Mouse (Mus musculus): Measurements from ENCODE around the gene Mogat2. TPM values are rescaled to one million over a fixed set of nuclear protein-coding genes. Genes with fewer than 3 reads are reported as not detected.
A peak's percentile ranks its signal among the peaks of the same experiment; 100 is the strongest.

The Mogat2 gene
- polyA plus RNA-seq, 1 experiment, result not detected

GRCm38 (mm10) chr7:99248157-99248742, 9.8 kb upstream of the Mogat2 start:
- Histone ChIP-seq H3K4me3 (ENCODE audit: insufficient read depth, low read depth, low read length) (no peak overlapping the region), H3K27ac (ENCODE audit: insufficient read depth, low read depth, low read length) (no peak overlapping the region), H3K4me1 (ENCODE audit: control insufficient read depth, insufficient read depth, low read length) (peaks cover 4% of the 10 kb centered on the region; the same call in 1 of the 2 replicates)
- TF ChIP-seq POLR2A (IDR thresholded peaks at IDR 0.05; ENCODE audit: insufficient read depth, low read depth, low read length) (no peak), CTCF (IDR thresholded peaks at IDR 0.05; ENCODE audit: insufficient read depth, low read depth, low read length) (no peak)
- WGBS, result 71% methylated on average over 5 of the region's 5 CpGs

DNA sequence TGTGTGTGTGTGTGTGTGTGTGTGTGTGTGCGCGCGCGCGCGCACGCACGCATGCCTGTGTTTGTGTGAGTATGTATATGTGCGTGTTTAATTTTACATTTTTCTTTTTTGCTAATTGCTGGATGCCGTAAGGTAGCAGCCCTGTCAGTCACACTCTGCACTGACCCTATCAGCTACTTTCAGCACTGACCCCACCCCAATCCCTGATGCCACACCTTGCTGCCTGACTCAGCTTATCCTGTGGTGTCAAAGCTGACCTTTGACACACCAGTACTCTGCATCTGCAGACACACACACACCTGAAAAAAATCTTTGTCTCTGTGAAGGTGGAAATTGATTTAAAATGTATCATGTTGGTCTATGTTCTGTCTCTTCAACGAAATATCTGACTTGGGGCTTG, 3.7 kb upstream of the Mogat2 start:
- Histone ChIP-seq H3K27ac (ENCODE audit: insufficient read depth, low read depth, low read length) (no peak overlapping the region), H3K4me1 (ENCODE audit: control insufficient read depth, insufficient read depth, low read length) (no peaks in the 10 kb centered on the region), H3K4me3 (ENCODE audit: insufficient read depth, low read depth, low read length) (no peak overlapping the region)
- WGBS, result 97% methylated on average over 11 of the region's 11 CpGs
- TF ChIP-seq CTCF (IDR thresholded peaks at IDR 0.05; ENCODE audit: insufficient read depth, low read depth, low read length), result no peak
- TF ChIP-seq POLR2A (IDR thresholded peaks at IDR 0.05; ENCODE audit: insufficient read depth, low read depth, low read length), result no peak

DNA sequence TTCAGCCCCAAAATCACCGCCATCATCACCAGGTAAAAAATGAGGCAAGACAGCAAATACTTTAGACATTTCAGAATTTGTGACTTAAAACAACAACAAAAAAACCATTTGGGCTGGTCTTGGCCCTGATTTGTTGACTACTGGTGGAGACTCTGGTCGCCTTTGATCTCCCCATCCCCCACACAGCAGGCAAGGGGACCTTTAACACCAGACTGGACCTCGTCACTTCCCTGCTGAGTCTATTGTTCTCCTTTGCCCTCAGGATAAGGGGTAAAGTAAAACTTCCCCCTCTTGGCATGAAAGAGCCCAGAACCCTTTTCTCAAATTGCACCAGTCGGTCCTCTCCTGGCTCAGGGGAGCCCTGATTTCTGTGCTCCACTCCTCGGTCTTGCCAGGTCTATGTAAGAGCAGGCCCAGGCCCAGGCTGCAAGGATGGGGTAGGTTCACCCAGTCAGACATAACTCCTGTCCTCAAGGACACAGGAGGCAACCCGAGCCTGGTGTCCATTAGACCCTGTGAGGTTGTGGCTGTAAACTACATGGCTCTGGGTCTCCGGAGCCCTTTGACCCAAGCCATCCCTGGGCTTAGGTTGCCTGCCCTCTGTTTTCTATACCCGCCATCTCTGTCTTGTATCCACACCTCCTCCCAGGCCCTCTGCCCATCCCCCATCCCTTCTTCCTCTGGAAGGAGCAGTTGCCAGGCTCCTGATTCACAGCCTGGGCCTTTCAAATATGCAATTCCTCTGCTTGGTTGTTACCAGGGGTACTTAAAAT, 1.3 kb downstream of the Mogat2 start:
- WGBS, result 73% methylated on average over 8 of the region's 8 CpGs

GRCm38 (mm10) chr7:99235657-99236056, 2.8 kb downstream of the Mogat2 start:
- no peak for TF ChIP-seq CTCF (IDR thresholded peaks at IDR 0.05; ENCODE audit: insufficient read depth, low read depth, low read length)
- TF ChIP-seq POLR2A (IDR thresholded peaks at IDR 0.05; ENCODE audit: insufficient read depth, low read depth, low read length), result no peak
- 81% methylated on average over 2 of the region's 2 CpGs for WGBS
- no peak overlapping the region for H3K27ac ChIP-seq (ENCODE audit: insufficient read depth, low read depth, low read length)
- no peaks in the 10 kb centered on the region for H3K4me1 ChIP-seq (ENCODE audit: control insufficient read depth, insufficient read depth, low read length)
- H3K4me3 ChIP-seq (ENCODE audit: insufficient read depth, low read depth, low read length), result no peak overlapping the region

More for the DNA sequence above, 1.3 kb downstream of the Mogat2 start:
- H3K4me1 ChIP-seq (ENCODE audit: control insufficient read depth, insufficient read depth, low read length), result no peaks in the 10 kb centered on the region
- H3K4me3 ChIP-seq (ENCODE audit: insufficient read depth, low read depth, low read length), result no peak overlapping the region
- H3K27ac ChIP-seq (ENCODE audit: insufficient read depth, low read depth, low read length), result no peak overlapping the region
- no peak for TF ChIP-seq CTCF (IDR thresholded peaks at IDR 0.05; ENCODE audit: insufficient read depth, low read depth, low read length)

GRCm38 (mm10) chr7:99234916-99235315, 3.5 kb downstream of the Mogat2 start:
- WGBS, result 45% methylated on average over 2 of the region's 2 CpGs
- TF ChIP-seq CTCF (IDR thresholded peaks at IDR 0.05; ENCODE audit: insufficient read depth, low read depth, low read length) (no peak), POLR2A (IDR thresholded peaks at IDR 0.05; ENCODE audit: insufficient read depth, low read depth, low read length) (no peak)
- Histone ChIP-seq H3K4me3 (ENCODE audit: insufficient read depth, low read depth, low read length) (no peak overlapping the region), H3K27ac (ENCODE audit: insufficient read depth, low read depth, low read length) (no peak overlapping the region), H3K4me1 (ENCODE audit: control insufficient read depth, insufficient read depth, low read length) (no peaks in the 10 kb centered on the region)

DNA sequence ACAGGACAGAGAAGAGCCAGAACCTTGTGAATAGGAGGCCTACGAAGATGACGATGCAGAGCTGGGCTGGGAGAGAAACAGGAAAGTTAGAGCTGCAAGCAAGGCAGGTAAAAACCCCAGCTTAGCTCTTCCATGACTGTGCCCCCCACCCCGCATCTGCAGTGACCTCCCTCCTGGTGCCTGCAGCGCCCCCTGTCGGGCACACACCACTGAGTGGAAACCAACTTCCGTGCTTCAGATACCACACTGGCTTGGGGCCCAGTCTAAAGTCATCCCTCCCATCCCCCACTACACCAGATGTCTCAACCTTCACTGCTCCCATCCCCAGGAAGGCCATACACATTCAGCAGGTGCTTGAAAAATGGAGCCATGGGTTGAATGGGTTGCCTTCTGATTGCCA, 5.8 kb downstream of the Mogat2 start:
- 68% methylated on average over 6 of the region's 6 CpGs for WGBS
- TF ChIP-seq POLR2A (IDR thresholded peaks at IDR 0.05; ENCODE audit: insufficient read depth, low read depth, low read length) (no peak), CTCF (IDR thresholded peaks at IDR 0.05; ENCODE audit: insufficient read depth, low read depth, low read length) (peak; percentile 35; the same call in 1 of the 2 replicates)
- no peaks in the 10 kb centered on the region for H3K4me1 ChIP-seq (ENCODE audit: control insufficient read depth, insufficient read depth, low read length)
- no peak overlapping the region for H3K27ac ChIP-seq (ENCODE audit: insufficient read depth, low read depth, low read length)
- no peak overlapping the region for H3K4me3 ChIP-seq (ENCODE audit: insufficient read depth, low read depth, low read length)

DNA sequence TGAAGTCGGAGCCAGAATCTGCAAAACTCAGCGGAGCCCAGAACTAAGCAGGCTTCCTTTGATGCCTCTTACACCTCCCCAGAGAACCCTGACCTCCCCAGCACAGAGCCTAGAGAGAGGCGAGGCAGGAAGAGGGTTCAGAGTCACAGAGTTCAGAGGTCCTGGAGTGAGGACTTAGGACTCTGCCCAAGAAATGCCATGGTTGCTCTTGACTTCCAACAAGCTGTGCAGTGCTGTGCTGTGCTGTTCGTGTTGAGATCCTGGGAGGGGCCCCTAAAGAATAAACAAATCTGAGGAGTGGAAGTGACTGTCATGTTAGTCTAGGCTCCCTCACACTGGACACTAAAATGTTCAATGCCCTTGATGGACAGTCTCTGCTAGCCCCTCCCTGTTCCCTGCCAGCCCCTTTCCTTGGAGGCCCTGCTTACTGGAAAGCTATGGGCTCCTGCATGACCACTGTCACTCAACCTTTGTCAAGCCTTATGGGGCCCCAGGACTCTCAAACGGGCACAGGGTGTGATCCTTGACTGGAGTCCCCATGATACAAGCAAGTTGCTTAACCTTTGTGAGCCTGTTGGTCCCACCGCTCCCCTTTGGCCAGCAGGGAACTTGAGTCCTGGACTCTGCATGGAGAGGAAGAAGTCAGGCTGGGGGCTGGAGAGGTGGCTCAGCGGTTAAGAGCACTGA, 8.2 kb downstream of the Mogat2 start:
- Histone ChIP-seq H3K27ac (ENCODE audit: insufficient read depth, low read depth, low read length) (no peak overlapping the region), H3K4me1 (ENCODE audit: control insufficient read depth, insufficient read depth, low read length) (no peaks in the 10 kb centered on the region), H3K4me3 (ENCODE audit: insufficient read depth, low read depth, low read length) (no peak overlapping the region)
- 79% methylated on average over 7 of the region's 7 CpGs for WGBS
- TF ChIP-seq POLR2A (IDR thresholded peaks at IDR 0.05; ENCODE audit: insufficient read depth, low read depth, low read length) (no peak), CTCF (IDR thresholded peaks at IDR 0.05; ENCODE audit: insufficient read depth, low read depth, low read length) (no peak)

DNA sequence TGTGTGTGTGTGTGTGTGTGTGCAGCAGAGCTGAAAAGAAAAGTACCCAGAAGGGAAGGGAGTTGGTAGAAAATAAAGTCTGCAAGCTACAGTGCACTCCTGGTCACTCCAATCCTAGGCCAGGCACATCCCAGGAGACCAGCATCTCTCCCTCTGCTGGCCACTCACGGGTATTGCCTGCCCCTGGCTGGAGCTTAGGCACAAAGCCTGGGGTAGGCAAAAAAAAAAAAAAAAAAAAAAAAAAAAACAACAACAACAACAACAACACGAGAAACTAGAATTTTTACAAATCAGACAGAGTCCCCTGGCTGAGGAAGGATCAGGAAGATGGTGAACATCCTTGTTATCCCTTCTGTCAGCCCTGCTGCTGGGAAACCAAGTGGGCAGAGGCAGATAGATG, 9.0 kb downstream of the Mogat2 start:
- H3K4me3 ChIP-seq (ENCODE audit: insufficient read depth, low read depth, low read length), result no peak overlapping the region
- 38% methylated on average over 2 of the region's 2 CpGs for WGBS

DNA sequence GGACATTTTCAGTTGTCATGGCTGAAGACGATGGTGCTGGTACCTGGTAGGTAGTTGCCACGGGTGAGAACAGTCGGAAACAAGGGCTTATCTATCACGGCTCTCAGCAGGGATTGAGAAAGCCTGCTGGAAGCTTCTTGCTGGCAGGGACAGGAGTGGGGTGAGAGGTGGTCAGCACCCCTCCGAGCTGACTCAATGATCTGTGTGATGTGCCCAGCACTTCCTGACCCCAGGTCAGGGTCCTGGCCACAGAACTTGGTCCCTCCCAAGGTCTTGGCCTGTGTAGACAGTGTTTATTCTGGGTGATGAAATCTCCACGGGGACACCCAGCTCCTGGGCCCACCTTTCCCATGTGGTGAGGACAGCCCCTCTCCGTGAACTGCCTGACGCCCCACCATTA, 9.6 kb downstream of the Mogat2 start:
- Histone ChIP-seq H3K4me3 (ENCODE audit: insufficient read depth, low read depth, low read length) (no peak overlapping the region), H3K4me1 (ENCODE audit: control insufficient read depth, insufficient read depth, low read length) (no peaks in the 10 kb centered on the region), H3K27ac (ENCODE audit: insufficient read depth, low read depth, low read length) (no peak overlapping the region)
- TF ChIP-seq CTCF (IDR thresholded peaks at IDR 0.05; ENCODE audit: insufficient read depth, low read depth, low read length), result no peak
- TF ChIP-seq POLR2A (IDR thresholded peaks at IDR 0.05; ENCODE audit: insufficient read depth, low read depth, low read length), result no peak
- 92% methylated on average over 8 of the region's 8 CpGs for WGBS

More for the DNA sequence above, 9.0 kb downstream of the Mogat2 start:
- no peak overlapping the region for H3K27ac ChIP-seq (ENCODE audit: insufficient read depth, low read depth, low read length)
- H3K4me1 ChIP-seq (ENCODE audit: control insufficient read depth, insufficient read depth, low read length), result no peaks in the 10 kb centered on the region
- TF ChIP-seq CTCF (IDR thresholded peaks at IDR 0.05; ENCODE audit: insufficient read depth, low read depth, low read length) (peak; percentile 48; the same call in 1 of the 2 replicates), POLR2A (IDR thresholded peaks at IDR 0.05; ENCODE audit: insufficient read depth, low read depth, low read length) (no peak)
